Mouse (Mus musculus) bone marrow macrophage, adult 2 months (primary cell): ENCODE data around the gene 4930568D16Rik. TPM values are rescaled to one million over a fixed set of nuclear protein-coding genes. Genes with fewer than 3 reads are reported as not detected.

Experiments used
- H3K27ac ChIP-seq: 2 replicates; pipeline ENCODE4 v1.5.1; 2012; ENCODE audit warnings: low read depth, low read length; ENCODE audit not compliant: insufficient read depth
- H3K4me1 ChIP-seq: 2 replicates; pipeline ENCODE4 v1.6.1; 2012; ENCODE audit warnings: low read length; ENCODE audit not compliant: control insufficient read depth, insufficient read depth
- H3K4me3 ChIP-seq: 2 replicates; pipeline ENCODE4 v1.5.1; 2012; ENCODE audit warnings: mild to moderate bottlenecking, low read length, moderate library complexity; ENCODE audit not compliant: insufficient read depth
- CTCF ChIP-seq: IDR thresholded peaks from 2 replicates; pipeline ENCODE4 v1.5.1; 2012; ENCODE audit warnings: low read depth, mild to moderate bottlenecking, low read length, moderate library complexity
- POLR2A ChIP-seq: IDR thresholded peaks from 2 replicates; pipeline ENCODE4 v1.6.1; 2012; ENCODE audit warnings: mild to moderate bottlenecking, low read depth, low read length, borderline replicate concordance
- polyA plus RNA-seq: library from polyadenylated mRNA; stranded (reverse); fragments of >200 nt; gene quantifications from 2 replicates; pipeline ENCODE4 v1.2.4, GENCODE M21; 2012; ENCODE audit not compliant: missing spikeins, insufficient read depth, insufficient read length

Gene 4930568D16Rik
- not detected in 2 replicates for polyA plus RNA-seq

- Histone ChIP-seq H3K4me3 (no peak within 1 kb of the TSS), H3K27ac (no peak within 1 kb of the TSS), H3K4me1 (peaks cover 2% of the 10 kb centered on the region; the same call in 1 of the 2 replicates)
- no peak for TF ChIP-seq POLR2A
- no peak for TF ChIP-seq CTCF
These were observed at the start of gene 4930568D16Rik for GRCm38 (mm10) chr2:35367629-35368028. Gene 4930568D16Rik (minus strand): TSS chr2:35367729.

- H3K4me1 ChIP-seq, result peaks cover 7% of the 10 kb centered on the region
- H3K4me3 ChIP-seq, result no peak overlapping the region
- H3K27ac ChIP-seq, result no peak overlapping the region
- no peak for TF ChIP-seq CTCF
- no peak for TF ChIP-seq POLR2A
These were observed 49.7 kb upstream of the 4930568D16Rik start for GRCm38 (mm10) chr2:35417231-35417630.

GRCm38 (mm10) chr2:35416473-35416872 lies 48.9 kb upstream of the 4930568D16Rik start:
- no peak overlapping the region for H3K4me3 ChIP-seq
- H3K4me1 ChIP-seq, result peaks cover 7% of the 10 kb centered on the region
- H3K27ac ChIP-seq, result no peak overlapping the region
- TF ChIP-seq CTCF, result no peak
- no peak for TF ChIP-seq POLR2A

GRCm38 (mm10) chr2:35412810-35413209 lies 45.3 kb upstream of the 4930568D16Rik start:
- H3K4me1 ChIP-seq, result peaks cover 7% of the 10 kb centered on the region
- no peak for TF ChIP-seq CTCF
- no peak for TF ChIP-seq POLR2A
- no peak overlapping the region for H3K4me3 ChIP-seq
- no peak overlapping the region for H3K27ac ChIP-seq

GRCm38 (mm10) chr2:35412246-35412645 lies 44.7 kb upstream of the 4930568D16Rik start:
- Histone ChIP-seq H3K4me3 (no peak overlapping the region), H3K4me1 (peaks cover 7% of the 10 kb centered on the region), H3K27ac (no peak overlapping the region)
- no peak for TF ChIP-seq CTCF

- Histone ChIP-seq H3K4me1 (peaks cover 3% of the 10 kb centered on the region), H3K4me3 (no peak overlapping the region), H3K27ac (no peak overlapping the region)
- TF ChIP-seq CTCF (no peak), POLR2A (no peak)
These were observed 44.2 kb upstream of the 4930568D16Rik start for GRCm38 (mm10) chr2:35411640-35412190.

- TF ChIP-seq POLR2A (no peak), CTCF (no peak)
- Histone ChIP-seq H3K4me3 (no peak overlapping the region), H3K4me1 (peaks cover 8% of the 10 kb centered on the region), H3K27ac (no peak overlapping the region)
These were observed 41.9 kb upstream of the 4930568D16Rik start for GRCm38 (mm10) chr2:35409466-35409865.

- Histone ChIP-seq H3K4me3 (no peak overlapping the region), H3K27ac (no peak overlapping the region), H3K4me1 (peaks cover 10% of the 10 kb centered on the region)
- TF ChIP-seq CTCF (no peak), POLR2A (no peak)
These were observed 41.0 kb upstream of the 4930568D16Rik start for GRCm38 (mm10) chr2:35408409-35409110.

GRCm38 (mm10) chr2:35407878-35408277 lies 40.3 kb upstream of the 4930568D16Rik start:
- H3K4me3 ChIP-seq, result no peak overlapping the region
- peaks cover 10% of the 10 kb centered on the region for H3K4me1 ChIP-seq
- no peak overlapping the region for H3K27ac ChIP-seq
- TF ChIP-seq POLR2A (no peak), CTCF (no peak)

GRCm38 (mm10) chr2:35407266-35407665 lies 39.7 kb upstream of the 4930568D16Rik start:
- TF ChIP-seq CTCF (no peak), POLR2A (no peak)
- Histone ChIP-seq H3K4me3 (no peak overlapping the region), H3K4me1 (peaks cover 11% of the 10 kb centered on the region), H3K27ac (no peak overlapping the region)
